Mouse (Mus musculus): ENCODE results near the gene Glrb. TPM values are rescaled to one million over a fixed set of nuclear protein-coding genes. Genes with fewer than 3 reads are reported as not detected.

The Glrb gene
- 3.0 and 3.1 TPM in 2 replicates for polyA plus RNA-seq (2015; fragmentation: Nextera tagmentation; extraction: Ambion mirVana)

DNA sequence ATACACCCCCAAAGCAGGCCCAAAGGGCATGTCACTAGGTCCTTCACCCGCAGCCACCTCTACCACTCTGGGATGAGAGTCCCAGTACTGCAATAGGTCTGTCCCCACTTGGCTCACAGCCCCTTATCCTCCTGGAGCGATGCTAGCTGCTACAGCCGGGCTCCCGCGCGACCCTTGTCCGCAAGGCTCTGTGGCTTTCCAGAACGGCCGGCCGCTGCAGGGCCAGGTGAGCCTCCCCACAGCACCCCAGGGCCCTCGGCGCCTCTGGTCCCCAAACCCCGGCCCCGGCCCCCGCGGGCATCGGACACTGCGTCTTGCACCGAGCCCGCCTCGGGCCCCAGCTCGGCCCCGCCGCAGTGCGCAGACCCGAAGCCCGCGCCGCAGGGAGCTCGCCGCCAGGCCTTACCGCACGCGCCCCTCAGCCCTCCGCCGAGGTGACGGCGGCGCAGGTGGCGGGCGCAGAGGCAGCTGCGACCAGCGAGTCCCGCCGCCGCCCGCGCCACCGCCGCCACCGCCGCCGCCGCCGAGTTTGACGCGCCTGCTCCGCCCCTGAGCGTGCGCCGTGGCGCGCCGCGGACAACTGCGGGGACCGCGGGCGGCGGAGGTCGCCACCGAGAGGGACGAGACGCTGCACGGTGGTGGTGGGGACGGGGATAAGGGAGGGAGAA, at the start of gene Glrb:
Gene Glrb (minus strand): TSS at position 550 of the 668 bp plus-strand sequence.
- WGBS: under 1% methylated on average over 56 of the region's 76 CpGs
- Histone ChIP-seq H3K4me3 (ENCODE audit: low read length) (peak within 1 kb of the TSS; percentile 70), H3K9me3 (ENCODE audit: control insufficient read depth, low read length) (no peaks in the 10 kb centered on the region), H3K27me3 (ENCODE audit: control insufficient read depth, insufficient read depth, low read depth, low read length) (peaks cover 10% of the 10 kb centered on the region; the same call in 1 of the 2 replicates), H3K4me2 (ENCODE audit: low read depth, low read length) (peak within 1 kb of the TSS; percentile 98), H3K27ac (ENCODE audit: low read length) (no peak within 1 kb of the TSS), H3K9ac (ENCODE audit: low read length) (peak within 1 kb of the TSS; percentile 72), H3K4me1 (replicated peaks; ENCODE audit: control insufficient read depth, insufficient read depth, low read length) (no peaks in the 10 kb centered on the region), H3K36me3 (ENCODE audit: control insufficient read depth, insufficient read depth, low read length) (no peaks in the 10 kb centered on the region)
- peak; percentile 85 for ATAC-seq (ENCODE audit: low read depth)

DNA sequence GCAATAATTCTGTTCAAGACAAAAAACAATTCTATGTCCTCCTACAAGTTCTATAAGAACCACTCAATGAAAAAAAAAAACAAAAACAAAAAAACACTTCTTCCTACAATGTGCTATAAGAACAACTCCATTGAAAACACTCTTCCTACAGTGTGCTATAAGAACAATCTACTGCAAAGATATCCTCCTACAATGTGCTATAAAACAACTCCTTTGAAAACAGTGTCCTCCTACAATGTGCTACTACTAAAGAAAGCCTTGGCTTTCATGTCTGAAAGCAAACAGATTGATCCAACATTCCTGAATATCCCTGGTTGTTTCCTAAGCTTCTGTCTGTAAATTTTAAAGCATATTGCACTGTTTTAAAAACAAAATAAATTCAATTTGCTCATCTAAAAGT, 46.5 kb upstream of the Glrb start:
- no peak overlapping the region for H3K27ac ChIP-seq (ENCODE audit: low read length)
- no peaks in the 10 kb centered on the region for H3K27me3 ChIP-seq (ENCODE audit: control insufficient read depth, insufficient read depth, low read depth, low read length)
- H3K4me2 ChIP-seq (ENCODE audit: low read depth, low read length): no peak overlapping the region
- no peak for ATAC-seq (ENCODE audit: low read depth)
- no peaks in the 10 kb centered on the region for H3K36me3 ChIP-seq (ENCODE audit: control insufficient read depth, insufficient read depth, low read length)
- no peak overlapping the region for H3K9ac ChIP-seq (ENCODE audit: low read length)
- no peaks in the 10 kb centered on the region for H3K4me1 ChIP-seq (replicated peaks; ENCODE audit: control insufficient read depth, insufficient read depth, low read length)
- no peak overlapping the region for H3K4me3 ChIP-seq (ENCODE audit: low read length)
- H3K9me3 ChIP-seq (ENCODE audit: control insufficient read depth, low read length): no peaks in the 10 kb centered on the region

DNA sequence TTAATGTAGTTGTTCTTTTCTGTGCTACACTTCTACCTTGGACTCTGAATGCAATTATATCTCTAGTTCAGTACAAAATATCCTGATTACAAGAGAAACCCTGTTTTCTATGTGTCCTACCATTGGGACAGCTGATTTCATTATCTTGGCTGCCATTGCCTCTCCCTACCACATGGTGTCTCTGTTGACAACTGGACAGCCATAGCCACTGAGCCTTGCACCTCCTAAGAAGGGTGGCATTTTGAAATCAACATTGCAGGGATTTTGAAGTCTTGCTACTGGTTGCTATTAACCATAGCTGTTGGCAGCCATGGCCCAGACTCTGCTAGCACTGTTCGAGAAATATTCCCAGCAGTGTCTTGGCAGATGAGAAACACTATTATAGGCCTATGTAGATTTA, 45.1 kb upstream of the Glrb start:
- H3K9ac ChIP-seq (ENCODE audit: low read length): no peak overlapping the region
- H3K9me3 ChIP-seq (ENCODE audit: control insufficient read depth, low read length): no peaks in the 10 kb centered on the region
- WGBS: 11% methylated on average over 1 of the region's 1 CpGs
- H3K27ac ChIP-seq (ENCODE audit: low read length): no peak overlapping the region
- H3K36me3 ChIP-seq (ENCODE audit: control insufficient read depth, insufficient read depth, low read length): no peaks in the 10 kb centered on the region
- H3K4me3 ChIP-seq (ENCODE audit: low read length): no peak overlapping the region
- H3K4me2 ChIP-seq (ENCODE audit: low read depth, low read length): no peak overlapping the region
- no peaks in the 10 kb centered on the region for H3K4me1 ChIP-seq (replicated peaks; ENCODE audit: control insufficient read depth, insufficient read depth, low read length)
- peak; percentile 54; the same call in 1 of the 2 replicates for ATAC-seq (ENCODE audit: low read depth)
- H3K27me3 ChIP-seq (ENCODE audit: control insufficient read depth, insufficient read depth, low read depth, low read length): no peaks in the 10 kb centered on the region

DNA sequence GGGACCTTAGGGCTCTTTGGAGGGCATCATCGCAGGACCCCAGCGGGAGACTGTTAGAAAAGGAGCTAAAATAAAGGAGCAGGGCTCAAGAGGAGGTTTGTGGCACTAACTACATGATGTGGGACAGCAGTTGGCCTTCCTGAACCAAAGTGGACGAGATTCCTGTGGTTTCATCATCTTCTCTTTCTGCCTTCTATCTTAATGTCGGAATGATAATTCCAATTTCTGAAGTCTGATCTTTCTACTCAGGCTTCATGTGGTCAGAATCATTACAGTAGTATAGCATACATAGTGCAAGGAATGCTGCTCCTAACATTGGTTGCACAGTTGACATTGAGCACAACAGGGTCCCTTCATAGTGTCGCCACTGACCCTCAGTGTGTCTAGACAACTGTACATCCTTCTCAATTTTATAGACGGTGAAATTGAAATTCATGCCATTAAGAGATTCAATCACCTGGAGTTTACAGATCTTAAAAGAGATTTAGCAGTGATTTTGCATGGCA, 372 bp upstream of the Glrb start:
- ATAC-seq (ENCODE audit: low read depth): 0 out of 2 replicates have a peak, but pooled peaks have one; percentile 20
- Histone ChIP-seq H3K4me1 (replicated peaks; ENCODE audit: control insufficient read depth, insufficient read depth, low read length) (no peaks in the 10 kb centered on the region), H3K9ac (ENCODE audit: low read length) (peak overlapping the region; percentile 72), H3K36me3 (ENCODE audit: control insufficient read depth, insufficient read depth, low read length) (no peaks in the 10 kb centered on the region), H3K4me3 (ENCODE audit: low read length) (peak overlapping the region; percentile 70), H3K27me3 (ENCODE audit: control insufficient read depth, insufficient read depth, low read depth, low read length) (peaks cover 10% of the 10 kb centered on the region; the same call in 1 of the 2 replicates), H3K27ac (ENCODE audit: low read length) (no peak overlapping the region), H3K4me2 (ENCODE audit: low read depth, low read length) (peak overlapping the region; percentile 98), H3K9me3 (ENCODE audit: control insufficient read depth, low read length) (no peaks in the 10 kb centered on the region)
- WGBS: 29% methylated on average over 6 of the region's 6 CpGs

DNA sequence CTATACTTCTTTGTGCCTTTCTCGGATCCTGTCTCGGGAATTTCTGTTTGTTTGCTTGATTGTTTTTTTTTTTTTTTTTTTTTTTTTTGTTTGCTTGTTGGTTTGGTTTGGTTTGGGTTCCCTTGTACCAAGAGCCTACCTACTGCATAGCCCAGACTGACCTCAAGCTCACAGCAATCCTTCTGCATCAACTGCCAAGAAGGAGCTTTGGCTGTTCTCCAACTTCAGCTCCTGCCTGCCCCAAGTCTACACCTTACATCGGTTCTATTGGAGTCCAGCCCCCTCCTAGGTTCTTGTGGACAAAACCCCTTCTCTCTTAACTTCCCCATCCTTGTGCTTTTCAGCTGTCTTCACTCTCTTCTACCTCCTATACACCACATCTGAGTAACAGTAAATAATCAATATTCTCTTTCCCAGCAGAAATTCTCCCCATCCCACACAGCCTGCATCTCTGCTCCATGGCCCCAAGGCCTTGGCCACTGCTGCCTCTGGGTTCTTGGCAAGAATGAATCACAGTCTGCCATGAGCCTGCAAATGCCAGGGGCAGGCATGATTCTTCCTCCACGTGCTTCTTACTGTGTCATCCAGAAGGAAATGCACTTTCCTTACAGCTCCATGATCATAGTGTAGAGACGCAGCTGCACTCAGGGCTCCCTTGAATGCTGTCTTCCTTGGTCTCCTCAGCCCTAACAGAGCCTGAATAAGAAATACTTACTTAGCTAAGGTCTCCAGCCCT, 18.5 kb downstream of the Glrb start:
- WGBS: 59% methylated on average over 5 of the region's 5 CpGs
- no peak overlapping the region for H3K9ac ChIP-seq (ENCODE audit: low read length)
- no peaks in the 10 kb centered on the region for H3K9me3 ChIP-seq (ENCODE audit: control insufficient read depth, low read length)
- no peaks in the 10 kb centered on the region for H3K36me3 ChIP-seq (ENCODE audit: control insufficient read depth, insufficient read depth, low read length)
- no peak overlapping the region for H3K27ac ChIP-seq (ENCODE audit: low read length)
- H3K4me3 ChIP-seq (ENCODE audit: low read length): no peak overlapping the region
- no peaks in the 10 kb centered on the region for H3K27me3 ChIP-seq (ENCODE audit: control insufficient read depth, insufficient read depth, low read depth, low read length)
- no peak overlapping the region for H3K4me2 ChIP-seq (ENCODE audit: low read depth, low read length)
- H3K4me1 ChIP-seq (replicated peaks; ENCODE audit: control insufficient read depth, insufficient read depth, low read length): no peaks in the 10 kb centered on the region
- ATAC-seq (ENCODE audit: low read depth): no peak

DNA sequence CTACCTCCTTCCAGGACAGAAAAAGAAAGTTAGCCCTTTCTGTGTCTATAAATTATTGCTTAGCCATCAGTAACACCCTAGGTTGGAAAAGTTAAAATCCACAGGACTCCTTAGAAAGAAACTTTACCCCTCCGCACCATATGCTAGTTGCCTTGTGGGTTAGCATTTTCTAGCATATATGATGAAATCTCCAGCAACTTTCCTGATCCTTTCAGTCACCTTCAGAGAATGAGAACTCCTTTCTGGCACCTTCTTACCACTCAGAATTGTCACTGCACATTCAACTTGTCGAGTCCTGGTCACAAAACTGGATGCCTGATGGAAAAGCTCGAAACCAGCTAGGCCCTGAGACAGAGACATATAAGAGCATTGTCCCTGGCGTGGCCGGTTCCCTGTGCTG, 19.1 kb downstream of the Glrb start:
- H3K4me2 ChIP-seq (ENCODE audit: low read depth, low read length): no peak overlapping the region
- H3K9me3 ChIP-seq (ENCODE audit: control insufficient read depth, low read length): no peaks in the 10 kb centered on the region
- H3K9ac ChIP-seq (ENCODE audit: low read length): no peak overlapping the region
- no peaks in the 10 kb centered on the region for H3K36me3 ChIP-seq (ENCODE audit: control insufficient read depth, insufficient read depth, low read length)
- H3K4me3 ChIP-seq (ENCODE audit: low read length): no peak overlapping the region
- H3K4me1 ChIP-seq (replicated peaks; ENCODE audit: control insufficient read depth, insufficient read depth, low read length): no peaks in the 10 kb centered on the region
- 89% methylated on average over 5 of the region's 5 CpGs for WGBS
- H3K27me3 ChIP-seq (ENCODE audit: control insufficient read depth, insufficient read depth, low read depth, low read length): no peaks in the 10 kb centered on the region
- no peak overlapping the region for H3K27ac ChIP-seq (ENCODE audit: low read length)
- no peak for ATAC-seq (ENCODE audit: low read depth)

DNA sequence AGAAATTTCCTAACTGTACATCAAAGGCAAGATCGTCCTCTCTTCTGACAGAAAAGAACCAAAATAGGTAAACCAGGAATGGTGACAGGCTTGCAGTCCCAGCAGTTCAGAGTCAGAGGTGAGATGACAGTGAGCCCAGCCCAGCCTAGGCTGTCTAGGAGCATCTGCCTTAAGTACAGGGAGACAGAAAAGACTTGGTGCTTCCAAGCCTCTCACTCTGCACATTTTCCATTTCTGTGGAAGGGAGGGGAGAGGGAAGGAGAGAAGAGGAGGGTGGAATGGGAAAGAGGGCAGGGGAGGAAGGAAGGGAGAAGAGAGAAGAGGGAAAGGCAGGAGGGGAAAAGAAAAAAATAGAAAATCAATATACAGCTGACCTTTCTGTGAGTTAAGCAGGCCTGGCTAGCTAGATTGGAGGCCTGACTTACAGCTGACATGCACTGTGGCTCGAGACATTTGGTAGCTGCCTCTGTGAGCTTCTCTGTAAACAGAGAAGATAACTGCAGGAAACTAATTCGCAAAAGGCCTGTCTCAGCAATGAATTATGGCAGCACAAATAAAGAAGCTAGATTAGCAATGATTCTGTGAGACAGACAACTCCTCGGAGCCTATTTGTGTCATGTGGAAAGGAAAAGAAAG, 20.3 kb downstream of the Glrb start:
- peak; percentile 51; the same call in 1 of the 2 replicates for ATAC-seq (ENCODE audit: low read depth)
- no peak overlapping the region for H3K4me2 ChIP-seq (ENCODE audit: low read depth, low read length)
- no peaks in the 10 kb centered on the region for H3K27me3 ChIP-seq (ENCODE audit: control insufficient read depth, insufficient read depth, low read depth, low read length)
- WGBS: 38% methylated on average over 4 of the region's 4 CpGs
- H3K36me3 ChIP-seq (ENCODE audit: control insufficient read depth, insufficient read depth, low read length): no peaks in the 10 kb centered on the region
- no peak overlapping the region for H3K9ac ChIP-seq (ENCODE audit: low read length)
- H3K4me1 ChIP-seq (replicated peaks; ENCODE audit: control insufficient read depth, insufficient read depth, low read length): no peaks in the 10 kb centered on the region
- no peak overlapping the region for H3K4me3 ChIP-seq (ENCODE audit: low read length)
- H3K27ac ChIP-seq (ENCODE audit: low read length): no peak overlapping the region
- no peaks in the 10 kb centered on the region for H3K9me3 ChIP-seq (ENCODE audit: control insufficient read depth, low read length)

DNA sequence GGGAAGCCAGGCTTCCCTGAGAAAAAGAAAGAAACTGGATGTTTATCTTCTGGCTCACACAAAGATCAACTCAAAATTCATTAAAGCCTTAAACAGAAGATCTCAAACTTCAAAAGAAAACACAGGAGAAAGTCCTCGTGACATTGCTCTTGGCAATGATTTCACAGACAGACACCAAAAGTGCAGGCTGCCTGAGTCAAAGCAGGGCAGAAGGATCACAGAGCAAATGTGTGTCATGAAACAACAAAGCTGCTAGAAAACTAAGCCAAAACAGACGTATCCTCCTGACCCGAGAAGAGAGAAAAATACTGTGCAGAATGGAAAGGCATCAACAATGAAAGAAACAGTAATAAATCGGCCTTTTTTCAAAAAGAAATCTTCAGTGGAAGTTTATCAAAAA, 22.4 kb downstream of the Glrb start:
- H3K27ac ChIP-seq (ENCODE audit: low read length): no peak overlapping the region
- H3K4me3 ChIP-seq (ENCODE audit: low read length): no peak overlapping the region
- 36% methylated on average over 4 of the region's 4 CpGs for WGBS
- no peaks in the 10 kb centered on the region for H3K27me3 ChIP-seq (ENCODE audit: control insufficient read depth, insufficient read depth, low read depth, low read length)
- no peak overlapping the region for H3K9ac ChIP-seq (ENCODE audit: low read length)
- H3K36me3 ChIP-seq (ENCODE audit: control insufficient read depth, insufficient read depth, low read length): no peaks in the 10 kb centered on the region
- H3K4me1 ChIP-seq (replicated peaks; ENCODE audit: control insufficient read depth, insufficient read depth, low read length): no peaks in the 10 kb centered on the region
- ATAC-seq (ENCODE audit: low read depth): peak; percentile 83
- no peak overlapping the region for H3K4me2 ChIP-seq (ENCODE audit: low read depth, low read length)
- no peaks in the 10 kb centered on the region for H3K9me3 ChIP-seq (ENCODE audit: control insufficient read depth, low read length)

DNA sequence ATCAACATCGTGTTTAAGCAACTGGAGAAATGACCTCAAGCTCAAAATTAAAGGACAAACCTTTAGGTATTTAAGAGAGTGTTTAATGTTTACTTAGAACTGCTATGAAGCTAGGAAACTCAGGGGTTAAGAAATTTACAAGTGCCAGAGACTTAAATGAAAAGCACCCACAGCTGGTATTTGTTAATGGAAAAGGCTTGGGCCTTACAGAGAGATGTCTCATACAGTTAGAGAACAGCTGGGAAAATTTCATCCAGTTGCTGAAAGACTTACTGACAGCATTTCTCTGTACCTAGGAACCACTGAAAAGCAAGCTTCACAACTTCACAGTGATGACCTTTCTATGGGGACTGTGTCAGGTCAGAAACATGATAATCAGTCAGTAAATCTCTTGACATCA, 28.3 kb downstream of the Glrb start:
- ATAC-seq (ENCODE audit: low read depth): no peak
- H3K4me3 ChIP-seq (ENCODE audit: low read length): no peak overlapping the region
- 50% methylated on average over 1 of the region's 1 CpGs for WGBS
- H3K9ac ChIP-seq (ENCODE audit: low read length): no peak overlapping the region
- no peak overlapping the region for H3K27ac ChIP-seq (ENCODE audit: low read length)
- no peaks in the 10 kb centered on the region for H3K9me3 ChIP-seq (ENCODE audit: control insufficient read depth, low read length)
- no peaks in the 10 kb centered on the region for H3K36me3 ChIP-seq (ENCODE audit: control insufficient read depth, insufficient read depth, low read length)
- H3K27me3 ChIP-seq (ENCODE audit: control insufficient read depth, insufficient read depth, low read depth, low read length): no peaks in the 10 kb centered on the region
- H3K4me2 ChIP-seq (ENCODE audit: low read depth, low read length): no peak overlapping the region
- H3K4me1 ChIP-seq (replicated peaks; ENCODE audit: control insufficient read depth, insufficient read depth, low read length): no peaks in the 10 kb centered on the region

All from lung, embryonic 16.5 days (tissue).